Mouse (Mus musculus): ENCODE measurements around the gene P3h3. TPM values are rescaled to one million over a fixed set of nuclear protein-coding genes. Genes with fewer than 3 reads are reported as not detected.

Gene P3h3
- total RNA-seq, 2 experiments from 2014 or later: 25.9 to 32.9 TPM

DNA sequence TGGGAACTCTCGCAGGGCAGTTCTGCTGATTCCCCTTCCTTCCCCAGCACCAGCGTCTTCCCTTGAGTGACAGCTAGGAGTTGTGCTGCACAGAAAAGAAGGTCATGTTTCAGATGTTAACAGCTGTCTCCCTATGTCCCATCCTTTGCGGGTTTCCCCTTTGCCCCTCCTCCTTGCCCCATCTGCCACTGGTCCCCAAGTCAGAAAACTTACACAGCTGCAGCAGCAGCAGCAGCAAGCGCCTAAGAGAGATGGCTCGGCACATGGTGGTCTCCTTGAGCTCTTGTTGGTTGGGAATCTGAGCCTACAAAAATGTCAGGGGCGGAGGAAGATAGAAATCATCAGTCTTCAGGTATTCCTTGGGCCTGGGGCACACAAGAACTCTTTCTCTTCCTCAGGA, 21.8 kb upstream of the P3h3 start:
- DNase-seq (ENCODE audit: low spot score in 2 of 2): no peak

DNA sequence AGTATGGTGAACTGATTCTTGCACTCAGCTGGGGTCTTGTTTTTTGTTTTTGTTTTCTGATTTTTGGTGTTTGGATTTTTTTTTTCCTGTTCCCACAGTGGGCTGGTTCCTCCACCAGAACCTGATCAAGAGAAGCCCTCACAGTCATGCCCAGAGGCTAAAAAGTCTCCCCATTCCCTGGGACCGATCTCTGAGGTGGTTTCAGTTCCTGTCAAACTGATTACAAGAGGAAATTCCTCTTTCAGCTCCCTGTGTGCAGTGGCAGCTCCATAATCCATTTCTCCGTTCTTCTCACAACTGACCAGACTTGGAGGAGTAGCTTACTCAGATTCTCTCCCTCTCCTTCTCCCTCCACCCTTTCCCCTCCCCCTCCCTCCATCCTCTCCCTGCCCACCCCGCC, 16.8 kb upstream of the P3h3 start:
- intact Hi-C loops (cut with DNase I): no loop called here
- DNase-seq (ENCODE audit: low spot score in 2 of 2): no peak

More for the DNA sequence above, 21.8 kb upstream of the P3h3 start:
- intact Hi-C loops (cut with DNase I): no loop called here

DNA sequence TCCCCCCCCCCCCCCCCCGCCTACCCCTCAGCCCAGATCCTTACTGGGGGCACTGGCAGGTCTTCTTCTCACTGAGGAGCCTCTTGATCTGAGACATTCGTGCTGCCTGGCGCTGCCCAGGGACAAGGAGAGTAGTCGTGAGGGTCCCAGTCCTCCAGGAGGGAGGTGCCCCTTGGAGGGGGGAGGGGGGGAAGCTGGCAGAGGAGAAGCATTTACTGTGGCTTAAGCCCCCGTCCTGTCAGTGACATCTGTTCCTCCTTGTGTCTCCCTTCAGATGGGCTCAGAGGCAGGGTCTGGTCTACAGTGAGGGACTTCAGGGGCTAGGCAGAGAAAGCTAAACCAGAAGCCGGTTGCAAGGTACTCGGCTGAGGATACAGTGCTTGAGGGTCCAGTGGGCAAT, 9.0 kb upstream of the P3h3 start:
- intact Hi-C loops (cut with DNase I): no loop called here

DNA sequence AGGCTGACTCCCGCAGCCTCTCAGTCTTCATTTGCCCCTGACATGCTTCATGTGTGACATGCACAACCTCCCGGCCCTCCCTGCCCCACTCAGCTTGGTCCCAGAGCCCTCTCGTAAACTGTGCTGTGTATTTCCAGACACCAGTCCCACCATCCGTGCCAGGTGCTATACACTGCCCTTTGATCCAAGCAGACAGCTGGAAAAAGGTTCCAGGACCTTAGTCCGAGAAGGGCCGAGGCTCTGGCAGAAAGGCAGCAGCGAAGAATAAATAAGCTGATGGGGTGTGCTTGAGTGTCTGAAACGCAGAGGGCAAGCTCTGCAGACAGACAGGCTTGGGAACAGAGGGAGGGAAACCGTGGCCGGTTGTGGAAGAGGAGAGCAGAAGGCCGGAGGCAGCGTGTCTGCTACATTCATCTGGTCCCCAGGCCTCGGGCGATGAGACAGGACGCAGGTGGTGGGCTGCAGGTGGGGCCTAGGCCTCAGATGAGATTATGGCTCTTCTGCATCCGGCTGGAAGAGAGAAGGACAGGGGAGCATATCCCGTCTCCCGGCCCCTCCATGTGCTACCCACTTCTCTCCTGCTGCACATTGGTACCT, 8.3 kb upstream of the P3h3 start:
- intact Hi-C loops (cut with DNase I): no loop called here

More for the DNA sequence above, 9.0 kb upstream of the P3h3 start:
- DNase-seq (ENCODE audit: low spot score in 2 of 2): no peak

DNA sequence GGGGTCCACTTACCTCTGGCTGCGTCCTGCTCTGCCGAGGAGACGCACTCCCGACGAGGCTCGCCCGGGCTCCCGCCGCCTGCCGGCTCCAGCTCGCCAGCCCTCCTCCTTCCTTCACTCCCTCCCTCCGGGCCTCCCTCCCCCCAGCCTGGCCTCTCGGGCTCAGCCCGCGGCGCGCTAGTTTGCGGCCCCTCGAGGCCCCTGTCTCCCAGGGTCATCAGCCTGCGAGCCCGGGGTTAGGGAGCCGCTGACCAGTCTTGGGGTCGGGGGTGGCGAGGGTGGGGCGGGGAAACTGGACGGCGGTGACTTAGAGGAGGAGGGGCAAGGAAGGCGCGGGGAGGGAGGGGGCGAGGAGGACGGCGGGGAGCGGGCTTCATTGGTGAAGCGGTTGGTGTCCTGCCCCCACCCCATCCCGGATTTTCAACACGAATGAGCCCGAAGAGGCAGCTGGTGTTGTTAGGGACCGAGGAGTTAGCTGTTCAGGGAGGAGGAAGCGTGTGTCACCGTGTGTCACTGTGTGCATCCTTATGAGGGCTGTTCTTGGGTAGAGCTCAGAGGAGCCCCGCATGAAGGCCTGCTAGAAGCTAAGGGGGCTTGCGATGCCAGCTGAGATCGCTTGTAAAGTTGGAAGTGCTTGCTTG, 6.2 kb upstream of the P3h3 start, which contains the start of gene Gpr162:
Gpr162 (minus strand) TSS at position 326 of the 641 bp plus-strand sequence.
- peak; percentile 72 to 90 for DNase-seq (ENCODE audit: low spot score in 2 of 2)
- intact Hi-C loops (cut with DNase I): loop anchor here (2.0 to 5.0 kb wide), 2 partner anchors 41 to 69 kb away; partner anchors contain the start of gene Mlf2

More for the DNA sequence above, 8.3 kb upstream of the P3h3 start:
- no peak for DNase-seq (ENCODE audit: low spot score in 2 of 2)

DNA sequence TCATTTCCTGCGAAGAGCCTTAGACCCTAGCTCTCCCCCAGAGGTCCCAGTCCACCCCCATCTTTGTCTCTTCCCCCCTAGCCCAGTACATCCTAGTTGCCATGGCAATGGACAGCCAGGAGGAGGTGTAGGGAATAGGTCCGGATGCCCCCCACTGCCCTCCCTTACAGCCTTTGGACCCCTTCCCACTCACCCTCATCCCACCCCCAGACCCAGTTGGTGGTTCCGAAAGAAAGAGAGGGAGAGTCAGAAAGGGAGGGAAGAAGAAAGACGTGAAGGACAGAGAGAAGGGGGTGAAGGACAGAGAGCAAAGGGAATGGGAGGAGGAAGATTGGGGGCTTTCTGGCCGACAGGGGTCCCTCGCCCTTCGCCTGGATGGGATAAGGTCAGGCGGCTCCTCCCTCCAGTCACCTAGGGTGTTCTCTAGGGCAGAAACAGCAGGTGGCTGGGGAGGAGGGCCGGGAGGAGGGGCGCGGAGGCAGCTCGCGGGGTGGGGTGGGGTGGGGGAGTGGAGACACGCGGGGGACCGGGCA, 5.6 kb upstream of the P3h3 start:
- DNase-seq (ENCODE audit: low spot score in 2 of 2): no peak
- intact Hi-C loops (cut with DNase I): loop anchor here (2.0 to 5.0 kb wide), 2 partner anchors 42 to 69 kb away; partner anchors contain the start of gene Mlf2

DNA sequence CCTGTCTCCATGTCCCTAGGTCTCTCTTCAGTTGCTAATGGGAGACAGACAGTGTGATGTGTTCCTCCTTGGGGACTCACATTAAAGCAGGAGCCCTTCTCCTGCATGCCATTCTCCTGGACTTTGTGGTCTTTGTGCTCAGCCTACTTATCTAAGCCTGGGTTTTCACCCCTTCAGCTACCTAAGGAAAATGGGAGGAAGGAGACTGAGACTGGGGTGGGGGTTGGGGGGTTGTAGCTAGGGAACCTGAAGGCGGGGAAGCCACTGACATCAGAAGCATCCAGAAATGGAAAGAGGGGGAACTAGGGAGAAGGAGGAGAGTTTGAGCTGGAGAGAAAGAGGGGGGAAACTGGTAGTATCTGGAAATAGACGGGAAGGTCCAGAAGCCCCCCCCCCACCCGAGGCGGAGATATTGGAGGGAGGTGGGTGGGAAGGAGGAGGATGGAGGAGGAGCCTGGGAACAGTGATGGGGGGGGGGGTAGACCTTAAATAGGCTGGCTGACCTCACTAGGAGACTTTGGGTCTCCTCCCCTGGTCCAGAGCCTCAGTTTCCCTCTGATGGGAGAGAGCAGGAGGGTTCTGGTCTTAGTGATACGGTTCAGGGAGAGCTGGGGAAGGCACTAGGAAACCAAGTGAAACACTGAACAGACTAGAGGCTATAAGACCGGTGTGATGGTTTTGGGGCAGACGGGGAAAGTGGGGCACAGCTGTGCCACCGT, 5.0 kb upstream of the P3h3 start:
- intact Hi-C loops (cut with DNase I): loop anchor here (2.0 to 5.0 kb wide), 2 partner anchors 42 to 70 kb away; partner anchors contain the start of gene Mlf2
- DNase-seq (ENCODE audit: low spot score in 2 of 2): peak in 1 of 2 experiments; percentile 52

DNA sequence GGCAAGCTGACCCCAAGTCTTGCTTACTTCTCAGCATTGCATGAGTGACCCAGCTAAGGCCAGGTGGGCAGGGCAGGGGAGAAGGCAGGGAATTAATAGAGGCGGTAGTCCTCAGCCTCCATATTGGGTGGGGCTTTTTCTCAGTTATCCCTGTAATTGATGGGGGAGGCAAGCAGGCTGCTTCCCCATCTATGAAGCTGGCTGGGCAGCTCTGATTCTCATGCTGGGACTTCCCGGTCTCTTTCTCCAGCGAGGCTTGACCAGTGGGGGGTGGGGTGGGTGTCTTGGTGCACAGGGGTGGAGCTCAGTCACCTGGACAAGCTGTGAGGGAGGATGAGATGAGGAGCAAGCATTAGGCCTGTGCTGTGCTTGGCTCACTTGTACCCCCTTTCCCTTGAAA, 4.2 kb upstream of the P3h3 start:
- intact Hi-C loops (cut with DNase I): loop anchor here (2.0 to 5.0 kb wide), 2 partner anchors 43 to 70 kb away; partner anchors contain the start of gene Mlf2
- no peak for DNase-seq (ENCODE audit: low spot score in 2 of 2)

DNA sequence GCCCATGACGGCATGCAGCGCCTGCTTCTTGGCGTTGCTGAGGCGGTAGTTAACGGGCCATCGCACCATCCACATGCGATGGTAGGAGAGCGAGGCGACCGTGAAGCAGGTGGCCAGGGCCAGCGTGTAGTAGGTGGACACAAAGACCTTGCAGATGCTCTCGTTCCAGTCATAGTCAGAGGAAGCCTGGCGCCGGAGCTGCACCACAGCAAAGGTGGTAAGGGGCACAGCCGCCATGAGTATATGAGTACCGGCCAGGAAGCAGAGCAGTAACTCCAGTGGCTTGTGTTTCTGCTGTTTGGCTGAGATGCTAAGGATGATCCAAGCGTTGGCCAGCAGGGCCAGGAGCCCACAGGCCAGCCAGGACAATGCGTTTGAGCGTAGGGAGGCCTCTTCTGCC, 3.7 kb upstream of the P3h3 start:
- intact Hi-C loops (cut with DNase I): loop anchor here (5.0 kb wide), 1 partner anchor 71 kb away; the partner anchor contains the start of gene Mlf2
- DNase-seq (ENCODE audit: low spot score in 2 of 2): no peak

DNA sequence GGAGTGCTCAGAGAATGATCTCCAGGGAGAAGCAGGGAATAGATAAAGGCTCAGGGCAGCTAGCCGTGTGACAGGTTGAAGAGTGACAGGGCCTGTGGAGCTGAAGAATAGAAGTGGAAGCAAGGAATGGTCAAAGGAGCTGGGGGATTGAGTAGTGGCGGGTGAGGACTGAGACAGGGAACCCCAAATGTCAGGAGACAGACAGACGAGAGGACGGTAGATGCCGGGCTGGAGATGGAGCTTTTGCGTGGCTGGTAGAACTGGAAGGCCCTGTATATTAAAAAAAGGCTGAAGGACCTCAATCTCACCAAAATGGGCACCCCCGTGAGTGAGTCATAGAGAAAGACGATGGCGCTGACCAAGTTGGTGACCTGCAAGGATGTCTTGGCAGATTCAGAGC, 3.0 kb upstream of the P3h3 start:
- no peak for DNase-seq (ENCODE audit: low spot score in 2 of 2)
- intact Hi-C loops (cut with DNase I): loop anchor here (5.0 kb wide), 1 partner anchor 72 kb away; the partner anchor contains the start of gene Mlf2

DNA sequence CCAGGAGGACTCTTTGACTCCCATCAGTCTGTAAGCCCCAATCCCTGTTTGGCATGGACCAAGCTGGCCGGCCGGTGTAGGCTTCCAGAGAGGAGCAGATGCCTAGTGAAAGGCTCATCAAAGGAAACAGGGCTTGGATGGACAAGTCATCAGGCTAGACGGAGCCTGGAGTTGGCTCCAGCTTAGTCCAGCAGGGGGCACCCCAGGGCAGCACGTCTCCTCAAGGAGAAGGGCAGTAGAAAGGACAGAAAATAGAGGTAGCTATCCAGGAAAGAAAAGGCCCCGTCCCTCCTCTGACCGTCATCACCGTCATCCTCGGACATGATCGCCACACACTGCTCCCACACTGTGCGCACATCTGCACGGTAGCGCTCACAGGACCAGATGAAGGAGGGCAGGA, 2.2 kb upstream of the P3h3 start:
- peak; percentile 91 to 93 for DNase-seq (ENCODE audit: low spot score in 2 of 2)
- intact Hi-C loops (cut with DNase I): loop anchor here (5.0 kb wide), 1 partner anchor 73 kb away; the partner anchor contains the start of gene Mlf2

DNA sequence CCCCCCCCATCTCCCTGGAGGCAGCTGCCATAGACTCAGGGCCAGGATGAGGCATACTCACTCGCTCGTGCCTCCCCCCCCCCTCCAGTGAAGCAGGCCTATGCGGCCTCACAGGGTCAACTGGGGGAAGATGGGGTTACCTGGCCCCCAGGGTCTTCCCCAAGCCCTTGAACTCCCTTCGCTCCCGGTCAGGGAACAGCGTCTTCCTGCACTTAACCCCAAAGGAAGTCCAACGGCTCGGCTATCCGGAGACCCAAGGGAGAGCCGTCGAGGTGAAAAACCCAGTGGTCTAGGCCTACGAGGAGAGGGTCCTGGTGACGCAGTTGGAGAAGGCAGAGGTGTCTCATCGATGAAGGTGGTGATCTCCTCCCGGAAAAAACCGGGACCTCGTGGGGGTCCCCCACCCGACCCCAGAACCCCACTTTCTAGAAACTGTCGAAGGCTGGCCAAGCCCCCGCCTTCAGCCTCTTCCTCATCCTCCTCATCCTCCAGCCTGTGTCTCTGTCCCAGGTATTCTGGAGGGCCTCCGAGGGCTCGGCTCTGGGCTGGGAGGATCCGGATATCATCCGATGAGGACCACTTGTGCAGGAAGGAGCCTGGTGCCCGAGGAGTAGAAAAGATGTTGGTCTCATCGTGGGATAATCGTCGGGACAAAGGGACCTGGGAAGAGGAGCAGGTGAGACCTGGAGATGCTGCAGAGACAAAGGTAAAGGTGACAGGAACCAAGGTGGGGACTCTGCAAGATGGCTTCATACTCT, 1.2 kb upstream of the P3h3 start:
- intact Hi-C loops (cut with DNase I): no loop called here
- DNase-seq (ENCODE audit: low spot score in 2 of 2): no peak

DNA sequence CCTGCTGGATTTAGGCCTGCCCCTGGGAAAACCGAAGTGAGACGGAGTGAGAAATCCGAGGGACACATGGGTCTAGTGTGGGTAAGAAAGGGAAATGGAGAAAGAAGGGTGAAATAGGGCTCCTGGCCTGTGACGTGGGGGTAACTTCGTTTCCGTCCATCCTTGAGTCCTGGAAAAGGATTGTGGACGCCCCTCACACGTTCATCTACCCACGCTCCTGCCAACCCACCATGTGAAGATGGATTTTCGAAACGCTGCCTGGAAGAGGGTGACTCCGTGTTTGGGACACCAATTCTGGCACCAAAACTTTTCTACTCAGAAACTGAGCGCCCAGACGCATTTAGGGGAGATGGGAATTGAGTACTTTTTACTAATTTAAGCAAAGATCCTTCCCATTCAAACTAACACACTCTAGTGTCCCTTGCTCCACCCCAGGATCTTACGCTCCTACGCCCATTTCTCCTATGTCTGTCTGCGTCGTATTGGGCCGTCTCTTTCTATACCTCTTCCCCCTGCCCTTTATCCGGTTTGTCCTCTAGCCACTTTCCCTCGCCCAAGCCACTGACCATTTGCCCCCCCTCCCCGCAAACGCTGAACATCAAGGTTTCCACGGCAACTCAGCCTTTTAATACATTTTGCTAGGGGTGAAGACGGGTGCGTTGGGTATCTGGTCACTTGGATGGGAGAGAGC, 433 bp upstream of the P3h3 start:
- intact Hi-C loops (cut with DNase I): loop anchor here (2.0 kb wide), 1 partner anchor 59 kb away; no protein-coding TSS in a partner anchor
- DNase-seq (ENCODE audit: low spot score in 2 of 2): no peak

DNA sequence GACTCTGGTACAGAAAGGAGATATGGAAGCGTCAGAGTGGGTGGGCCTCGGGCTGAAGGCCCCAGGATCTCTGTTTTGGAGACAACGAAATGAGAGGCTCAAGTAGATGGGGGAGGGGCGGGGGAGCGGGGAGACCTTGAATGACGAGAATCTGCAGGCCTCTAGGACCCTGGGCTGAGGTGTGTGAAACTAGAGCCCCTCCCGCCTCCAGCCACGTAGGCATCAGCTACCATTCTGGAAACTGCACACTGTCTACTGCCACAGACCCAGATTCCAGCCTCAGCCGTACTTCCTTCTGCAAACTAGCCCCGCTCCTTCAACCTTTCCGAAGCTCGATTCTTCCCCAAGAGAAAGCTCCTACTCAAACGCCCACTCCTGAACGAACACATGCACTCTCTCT, 1.2 kb downstream of the P3h3 start:
- intact Hi-C loops (cut with DNase I): loop anchor here (2.0 kb wide), 1 partner anchor 60 kb away; no protein-coding TSS in a partner anchor
- DNase-seq (ENCODE audit: low spot score in 2 of 2): peak; percentile 71 to 79

DNA sequence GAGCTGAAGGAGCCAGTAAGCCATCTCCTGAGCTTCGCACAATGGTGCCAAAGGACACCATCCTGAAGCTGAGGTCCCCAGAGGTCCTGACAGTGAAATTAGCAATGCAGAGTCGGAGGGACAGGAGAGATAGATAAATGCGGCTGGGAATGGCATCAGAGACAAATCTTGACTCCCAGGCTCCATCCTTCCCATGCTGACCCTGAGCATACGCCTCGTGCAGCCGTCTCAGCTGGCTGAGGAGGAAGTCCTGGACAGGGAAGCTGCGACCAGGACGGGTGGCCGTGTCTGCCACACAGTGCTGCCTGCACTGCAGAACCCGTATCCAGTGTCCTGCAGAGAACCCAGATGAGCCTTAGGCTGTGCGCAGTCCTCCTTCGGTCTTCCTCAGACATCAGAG, 2.9 kb downstream of the P3h3 start:
- DNase-seq (ENCODE audit: low spot score in 2 of 2): no peak
- intact Hi-C loops (cut with DNase I): no loop called here

DNA sequence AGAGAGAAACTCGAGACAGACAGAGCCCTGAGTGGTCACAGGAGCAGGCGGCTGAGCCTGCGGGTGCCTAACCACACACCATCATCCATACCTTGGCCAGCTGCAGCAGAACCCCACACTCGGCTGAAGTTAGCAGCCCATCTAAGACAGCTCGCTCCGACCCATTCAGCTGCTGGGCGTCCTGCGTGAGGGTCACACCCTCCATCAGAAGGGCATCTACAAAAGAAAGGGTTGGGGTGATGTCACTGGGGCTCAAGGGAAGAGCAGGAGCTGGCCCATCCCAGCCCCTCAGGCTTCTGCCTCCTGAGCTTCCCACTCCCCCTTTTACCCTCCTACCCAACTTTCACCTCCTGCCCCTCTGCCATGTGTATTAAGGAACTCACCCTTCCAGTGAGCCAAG, 7.0 kb downstream of the P3h3 start:
- intact Hi-C loops (cut with DNase I): no loop called here

DNA sequence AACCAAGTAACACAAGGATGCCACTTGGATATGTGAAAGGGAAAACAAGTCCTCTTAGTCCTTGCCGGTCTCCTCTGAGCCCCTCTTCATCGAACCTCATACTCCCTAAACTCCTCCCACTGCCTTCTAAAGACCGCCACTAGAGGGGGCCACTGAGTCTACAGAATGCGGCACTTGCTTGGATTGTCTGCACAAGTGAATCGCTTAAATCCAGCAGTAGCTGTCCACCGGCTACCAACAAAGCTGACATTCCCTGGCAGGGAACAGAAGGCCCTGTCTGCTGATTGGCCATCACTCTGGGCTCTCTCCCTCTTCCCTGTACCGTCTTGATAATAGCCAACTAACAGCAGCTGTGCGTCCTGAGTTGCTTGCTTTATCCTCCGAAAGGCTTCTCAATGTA, 10.2 kb downstream of the P3h3 start:
- intact Hi-C loops (cut with DNase I): no loop called here
- peak; percentile 96 for DNase-seq (ENCODE audit: low spot score in 2 of 2)

More for the DNA sequence above, 7.0 kb downstream of the P3h3 start:
- DNase-seq (ENCODE audit: low spot score in 2 of 2): no peak

Measured in left cerebral cortex, postnatal 14 days (tissue).